Mouse (Mus musculus) large intestine, adult 2 months (tissue): ENCODE measurements around the gene Pitx2. TPM values are rescaled to one million over a fixed set of nuclear protein-coding genes. Genes with fewer than 3 reads are reported as not detected.

Experiments
- DNase-seq: peaks from one replicate; pipeline ENCODE4 v3.0.0-alpha.2; 2012; ENCODE audit warnings: low read depth, low spot score
- WGBS: fragments of 180-500 bp; shearing (Covaris S2); methylation state at CpG from one replicate; pipeline ENCODE4 v1.1.7; 2018; 5-methylcytosine and 5-hydroxymethylcytosine counted together
- polyA plus RNA-seq: library from polyadenylated mRNA; depleted of rRNA; stranded (reverse); fragments of >200 nt; gene quantifications from 2 replicates; pipeline ENCODE4 v1.2.3, GENCODE M21; 2012; rRNA removed

Gene Pitx2
- polyA plus RNA-seq, 1 experiment: 23.4 TPM

DNA sequence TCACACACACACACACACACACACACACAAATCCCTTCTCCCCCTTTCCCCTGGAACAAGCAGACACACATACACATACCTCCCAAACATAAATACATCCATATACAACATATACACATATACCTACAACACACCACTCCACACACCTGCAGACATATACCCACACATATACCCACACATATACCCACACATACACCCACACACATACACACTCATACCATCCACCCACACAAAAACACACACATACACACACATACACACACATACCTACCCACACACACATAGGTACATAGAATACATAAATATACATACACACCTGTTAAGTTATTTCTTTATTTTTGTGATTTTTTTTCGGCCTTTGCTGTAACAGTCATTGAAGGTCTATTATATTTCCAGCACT, 38.3 kb downstream of the Pitx2 start:
- DNase-seq: no peak
- WGBS: 78% methylated on average over 1 of the region's 1 CpGs

DNA sequence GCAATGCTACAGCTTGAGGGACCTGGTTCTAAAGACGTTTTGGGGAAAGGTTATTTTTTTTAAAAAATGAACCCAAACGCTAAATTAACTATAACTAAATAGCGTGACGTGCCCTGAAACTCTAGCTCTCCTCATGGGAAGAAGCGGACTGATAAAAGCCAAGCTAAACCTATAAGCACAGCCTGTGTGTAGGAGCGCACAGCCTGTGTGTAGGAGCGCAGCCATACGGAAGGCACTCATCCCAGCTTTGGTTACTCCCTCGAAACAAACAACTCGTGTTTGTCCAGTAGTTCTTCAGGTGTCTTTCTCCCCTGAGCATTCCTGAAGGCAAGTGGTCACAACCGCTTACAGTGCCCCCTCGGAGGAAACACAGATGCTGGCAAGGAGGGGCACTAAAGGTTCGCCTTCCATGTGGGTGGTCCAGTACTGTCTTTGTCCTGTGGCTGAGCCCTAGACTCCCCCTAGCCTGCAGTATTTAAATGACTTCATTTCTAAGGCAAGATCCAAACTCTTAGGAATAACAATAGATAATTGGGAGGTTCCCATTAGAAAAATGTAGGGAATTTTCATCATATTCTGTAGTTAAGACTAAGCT, 39.1 kb downstream of the Pitx2 start:
- DNase-seq: no peak
- WGBS: 38% methylated on average over 13 of the region's 13 CpGs

- WGBS: 80% methylated on average over 9 of the region's 9 CpGs
Measured at GRCm38 (mm10) chr3:129250997-129251396, 51.3 kb downstream of the Pitx2 start.

GRCm38 (mm10) chr3:129254246-129254645, 54.6 kb downstream of the Pitx2 start:
- DNase-seq: no peak
- 53% methylated on average over 10 of the region's 10 CpGs for WGBS

More at GRCm38 (mm10) chr3:129250997-129251396, 51.3 kb downstream of the Pitx2 start:
- DNase-seq: no peak

GRCm38 (mm10) chr3:129256283-129256682, 56.6 kb downstream of the Pitx2 start:
- 49% methylated on average over 19 of the region's 19 CpGs for WGBS
- no peak for DNase-seq

GRCm38 (mm10) chr3:129256766-129257165, 57.1 kb downstream of the Pitx2 start:
- no peak for DNase-seq
- 50% methylated on average over 8 of the region's 8 CpGs for WGBS

DNA sequence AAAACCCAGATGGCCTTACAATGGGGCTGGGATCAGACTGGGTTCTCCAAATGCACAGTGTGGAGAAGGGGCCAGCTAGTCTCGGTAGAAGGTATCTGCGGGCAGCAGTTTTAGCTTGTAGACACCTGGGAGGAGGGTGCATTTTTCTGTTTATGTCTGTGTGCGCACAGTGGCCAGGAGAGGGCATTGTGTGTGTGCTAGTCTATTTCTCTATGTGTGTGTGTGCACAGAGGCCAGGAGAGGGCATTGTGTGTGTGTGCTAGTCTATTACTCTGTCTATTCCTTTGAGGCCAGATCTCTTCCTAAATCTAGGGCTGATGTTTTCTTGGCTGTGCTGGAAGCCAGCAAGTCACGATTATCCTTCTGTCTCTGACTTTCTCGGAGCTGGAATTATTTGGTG, 58.8 kb downstream of the Pitx2 start:
- 71% methylated on average over 5 of the region's 5 CpGs for WGBS
- no peak for DNase-seq

Other genes starting within 250 kb of the Pitx2 start
- gene Enpep, start 132.8 kb downstream of the Pitx2 start, polyA plus RNA-seq: 128 and 272 TPM in 2 replicates